Mouse (Mus musculus): Measurements from ENCODE around the gene Postn. TPM values are rescaled to one million over a fixed set of nuclear protein-coding genes. Genes with fewer than 3 reads are reported as not detected.
A peak's percentile ranks its signal among the peaks of the same experiment; 100 is the strongest.

The Postn gene
- total RNA-seq (2021): 1 to 10 TPM in 1 of 2 experiments, under 1 TPM in 1; 0.87 to 1.4 TPM
- long read RNA-seq: 0 reads

DNA sequence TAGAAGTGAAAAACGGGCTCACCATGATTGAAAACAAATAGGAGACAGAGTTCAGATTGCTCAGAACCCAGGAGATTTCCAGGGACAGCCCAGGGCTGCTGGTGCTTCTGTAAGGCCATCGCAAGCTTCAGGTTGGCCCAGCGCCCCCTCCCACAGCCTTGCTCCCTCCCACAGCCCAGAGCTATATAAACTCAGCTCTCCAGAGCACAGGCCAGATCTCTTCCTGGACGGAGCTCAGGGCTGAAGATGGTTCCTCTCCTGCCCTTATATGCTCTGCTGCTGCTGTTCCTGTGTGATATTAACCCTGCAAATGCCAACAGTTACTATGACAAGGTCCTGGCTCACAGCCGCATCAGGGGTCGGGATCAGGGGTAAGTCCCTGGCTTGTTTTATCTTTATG, at the start of gene Postn:
Postn (plus strand) TSS at position 213 of the 400 bp plus-strand sequence.
- DNase-seq (ENCODE audit: low spot score in 2 of 2): no peak

DNA sequence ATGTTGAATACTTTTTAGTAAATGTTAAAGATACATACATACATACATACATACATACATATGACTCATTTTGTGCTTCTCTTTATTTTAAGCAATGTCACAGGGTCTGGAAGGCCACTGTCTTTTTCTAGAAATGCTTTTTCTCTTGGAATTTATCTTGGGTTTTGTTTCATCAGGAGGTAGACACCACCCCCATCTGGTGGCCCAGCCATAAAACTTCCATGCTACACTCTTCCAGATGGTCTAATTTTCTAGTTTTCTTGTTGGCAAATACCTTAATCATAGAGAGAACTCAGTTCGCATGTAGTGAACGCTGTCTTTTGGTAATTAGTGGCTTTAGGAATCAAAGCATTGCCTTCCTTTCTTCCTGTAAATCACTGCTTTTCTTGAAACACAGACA, 46.9 kb upstream of the Postn start:
- peak in 1 of 2 experiments; percentile 31 for DNase-seq (ENCODE audit: low spot score in 2 of 2)

DNA sequence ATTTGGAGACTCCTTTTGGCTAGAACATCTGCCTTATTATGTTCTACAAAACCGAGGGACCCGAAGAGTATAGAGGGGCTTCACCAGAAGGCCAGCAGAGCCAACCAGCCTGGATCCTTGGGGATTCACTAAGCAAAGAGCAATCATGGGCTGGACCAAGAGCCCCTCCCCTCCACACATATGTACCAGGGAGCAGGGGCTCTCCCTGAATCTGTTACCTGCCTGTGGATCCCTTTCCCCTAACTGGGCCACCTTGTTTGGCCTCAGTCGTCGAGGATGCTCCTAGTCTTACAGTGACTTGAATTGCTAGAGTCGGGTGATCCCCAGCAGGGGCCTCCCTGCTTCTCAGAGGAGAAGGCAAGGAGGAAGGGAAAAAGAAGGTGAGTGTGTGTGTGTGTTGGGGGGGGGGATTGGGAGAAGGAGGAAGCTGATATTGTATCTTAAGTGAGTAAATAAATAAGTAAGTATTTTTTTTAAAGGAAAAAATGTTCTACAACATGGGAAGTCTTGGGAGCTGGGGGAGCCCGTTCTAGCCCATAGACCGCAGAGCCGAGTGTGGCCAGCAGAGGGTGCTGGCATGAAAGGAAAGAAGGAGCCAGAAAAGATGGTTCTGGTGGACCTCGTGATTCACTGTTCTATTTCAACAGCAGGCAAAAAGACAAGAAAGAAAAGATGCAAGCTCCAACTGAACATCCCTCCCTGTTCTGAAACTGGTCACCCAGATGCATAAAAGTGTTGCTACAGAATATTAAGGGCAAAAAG, 7.8 kb upstream of the Postn start:
- peak; percentile 61 to 80 for DNase-seq (ENCODE audit: low spot score in 2 of 2)

DNA sequence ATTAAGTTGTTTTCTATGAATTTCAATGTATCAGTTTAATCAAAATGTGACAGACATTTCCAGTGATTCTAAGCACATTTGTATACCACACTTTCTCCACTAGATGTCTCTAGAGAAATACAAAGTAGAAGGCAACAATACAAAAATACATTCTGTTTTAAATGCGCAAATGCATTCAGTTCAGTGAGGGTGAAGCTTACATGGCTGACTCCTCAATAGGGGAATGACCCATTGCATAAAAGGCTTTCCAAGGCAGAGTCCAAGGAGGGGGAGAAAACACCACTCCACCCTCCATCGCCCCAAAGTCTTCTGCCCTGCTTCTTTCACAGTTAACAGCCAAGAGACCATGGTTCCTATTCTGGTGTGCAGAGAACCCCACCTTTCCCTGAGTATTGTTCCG, 3.3 kb upstream of the Postn start:
- DNase-seq (ENCODE audit: low spot score in 2 of 2): peak in 1 of 2 experiments; percentile 19

DNA sequence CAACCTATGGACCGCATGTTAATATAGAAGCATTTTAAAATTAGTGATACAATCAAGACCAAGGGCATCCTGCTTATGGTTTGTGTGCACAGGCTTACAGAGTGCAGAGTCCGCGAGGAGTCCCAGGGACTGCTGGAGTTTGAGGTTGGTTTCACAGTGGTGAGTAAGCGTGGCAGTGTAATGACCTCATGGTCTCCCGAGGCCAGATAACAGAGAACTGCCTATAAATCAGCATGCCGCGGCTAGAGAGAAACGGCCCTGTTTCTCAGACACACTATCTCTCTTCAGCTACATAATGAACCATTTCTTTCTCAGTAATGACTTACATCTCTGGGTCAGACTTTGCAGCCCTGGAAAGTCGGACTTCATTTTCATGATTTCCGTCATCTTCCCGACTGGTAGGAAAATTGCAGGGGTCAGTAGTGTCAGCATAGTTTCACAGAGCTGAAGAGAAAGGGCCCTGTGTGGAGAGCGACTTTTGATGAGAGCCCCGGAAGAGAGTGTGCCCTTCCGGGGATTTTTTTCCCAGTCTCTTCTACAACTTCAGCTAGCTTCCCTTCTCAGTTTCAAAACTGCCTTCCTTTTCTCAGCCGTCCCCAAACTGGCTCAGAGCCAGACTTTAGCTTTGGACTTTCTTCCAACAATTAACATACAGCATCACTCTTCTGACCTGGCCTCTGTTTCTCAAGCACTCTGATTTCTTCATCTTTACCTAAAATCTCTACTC, 2.3 kb upstream of the Postn start:
- no peak for DNase-seq (ENCODE audit: low spot score in 2 of 2)

DNA sequence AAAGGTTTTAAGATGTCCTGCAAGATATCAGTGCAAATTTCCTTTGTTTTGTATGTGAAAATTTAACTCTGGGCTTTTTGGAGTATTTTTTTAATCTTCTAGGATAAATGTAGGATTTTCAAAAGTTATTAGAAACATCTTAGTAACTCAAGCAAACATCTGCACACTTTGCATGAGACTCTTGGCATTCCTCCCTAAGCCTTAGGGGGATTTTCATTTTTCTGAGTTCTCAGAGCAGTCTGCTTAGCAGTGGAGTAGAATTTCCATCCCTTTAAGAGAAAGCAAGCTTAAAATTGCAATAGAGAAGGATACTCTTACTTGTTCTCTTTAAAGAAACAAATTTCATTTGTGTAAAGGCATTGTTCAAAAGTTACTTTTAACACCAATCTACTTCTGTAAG, 747 bp downstream of the Postn start:
- DNase-seq (ENCODE audit: low spot score in 2 of 2): no peak

DNA sequence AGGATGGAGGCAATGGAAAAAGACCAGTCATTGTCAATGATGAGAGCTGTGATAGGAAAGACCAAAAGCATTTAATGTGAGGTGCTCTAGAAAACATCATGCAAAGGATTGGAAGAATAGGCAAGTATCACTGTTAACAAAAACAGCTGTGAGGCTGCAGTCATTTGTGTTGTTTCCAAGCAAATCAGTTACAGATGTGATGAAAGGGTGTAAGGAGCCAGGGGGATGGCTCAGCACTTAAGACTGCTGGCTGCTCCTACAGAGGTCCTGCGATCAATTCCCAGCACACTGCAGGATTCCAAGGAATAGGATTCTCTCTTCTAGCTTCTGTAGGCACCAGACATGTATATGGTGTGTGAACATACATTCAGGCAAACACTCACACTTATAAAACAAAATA, 10.1 kb downstream of the Postn start:
- no peak for DNase-seq (ENCODE audit: low spot score in 2 of 2)

DNA sequence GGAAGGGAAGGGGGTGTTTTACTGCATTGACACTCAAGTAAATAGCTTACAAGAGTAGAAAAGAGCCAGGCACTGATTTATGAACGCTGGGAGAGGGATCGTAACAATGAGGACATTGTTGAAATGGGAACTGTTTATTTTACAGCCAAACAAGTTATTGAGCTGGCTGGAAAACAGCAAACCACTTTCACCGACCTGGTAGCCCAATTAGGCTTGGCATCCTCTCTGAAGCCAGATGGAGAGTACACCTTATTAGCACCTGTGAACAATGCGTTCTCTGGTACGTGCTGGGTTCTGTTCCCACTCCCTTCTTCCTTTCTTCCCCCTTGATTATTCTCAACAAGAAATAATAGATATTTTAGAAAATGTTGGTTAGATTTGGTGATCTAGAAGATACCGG, 11.7 kb downstream of the Postn start:
- DNase-seq (ENCODE audit: low spot score in 2 of 2): no peak

DNA sequence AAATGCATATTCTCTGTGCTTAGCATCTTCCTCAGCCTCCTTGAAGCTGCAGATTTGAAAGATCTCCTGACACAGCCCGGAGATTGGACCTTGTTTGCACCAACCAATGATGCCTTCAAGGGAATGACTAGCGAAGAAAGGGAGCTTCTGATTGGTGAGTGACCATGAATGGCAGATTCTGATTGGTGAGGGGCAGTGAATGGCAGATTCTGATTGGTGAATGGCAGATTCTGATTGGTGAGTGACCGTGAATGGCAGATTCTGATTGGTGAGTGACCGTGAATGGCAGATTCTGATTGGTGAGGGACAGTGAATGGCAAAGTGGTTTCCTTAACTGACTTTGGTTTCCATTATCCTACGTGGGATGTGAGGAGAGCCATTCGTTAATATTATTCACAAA, 15.1 kb downstream of the Postn start:
- DNase-seq (ENCODE audit: low spot score in 2 of 2): no peak

DNA sequence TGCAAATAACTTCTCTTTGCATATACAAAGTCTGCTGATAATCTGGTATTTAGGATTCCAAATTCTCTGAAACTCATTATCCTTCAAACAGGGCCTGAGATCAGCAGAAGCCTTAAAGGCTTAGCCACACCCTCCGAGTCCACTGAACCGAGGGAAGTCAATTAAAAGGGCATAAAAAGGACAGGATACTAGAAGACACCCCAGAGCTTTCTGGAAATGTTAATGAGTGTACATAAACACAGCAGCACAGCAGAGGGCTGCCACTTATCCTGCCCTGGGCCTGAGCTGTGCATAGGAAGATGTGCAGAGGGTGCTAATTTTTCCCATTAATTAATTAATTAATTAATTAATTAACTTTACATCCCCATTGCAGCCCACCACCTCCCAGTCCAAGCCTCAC, 16.7 kb downstream of the Postn start:
- no peak for DNase-seq (ENCODE audit: low spot score in 2 of 2)

DNA sequence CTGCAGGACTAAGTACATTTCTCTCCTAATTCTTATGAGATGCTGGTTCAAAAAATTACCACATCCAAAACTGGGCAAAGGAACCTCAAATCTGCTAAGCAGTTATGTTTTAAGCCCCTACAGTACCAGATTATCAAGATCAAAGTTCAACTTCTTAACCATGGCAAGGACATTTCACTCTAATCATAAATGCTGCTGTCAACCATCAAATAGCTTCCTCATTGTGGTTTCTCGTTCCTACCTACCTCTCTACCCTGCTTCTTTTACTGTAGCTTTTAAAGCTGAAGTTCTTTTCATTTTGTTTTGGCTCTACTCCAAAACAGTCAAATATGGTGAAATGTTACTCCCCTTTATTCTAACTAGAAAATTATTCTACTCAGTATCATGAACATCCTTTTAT, 17.2 kb downstream of the Postn start:
- no peak for DNase-seq (ENCODE audit: low spot score in 2 of 2)

DNA sequence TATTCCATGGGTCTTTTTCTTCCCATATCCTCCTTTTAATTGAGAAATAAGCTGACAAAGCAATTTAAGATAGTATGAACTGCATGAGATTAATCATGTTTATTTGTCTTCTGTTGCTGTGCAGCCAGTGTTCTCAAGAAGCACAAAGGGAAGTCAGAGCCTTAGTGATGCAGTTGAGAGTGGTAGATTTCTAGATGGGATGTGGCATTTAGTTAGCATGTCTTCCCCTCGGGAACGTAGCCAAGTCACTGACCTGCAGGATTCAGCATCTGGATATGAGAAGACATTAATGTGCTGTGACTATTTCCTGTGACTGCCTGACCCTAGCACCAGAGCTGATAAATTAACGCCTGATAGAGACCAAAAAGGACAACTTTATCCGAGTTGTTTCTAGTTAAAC, 19.1 kb downstream of the Postn start:
- no peak for DNase-seq (ENCODE audit: low spot score in 2 of 2)

DNA sequence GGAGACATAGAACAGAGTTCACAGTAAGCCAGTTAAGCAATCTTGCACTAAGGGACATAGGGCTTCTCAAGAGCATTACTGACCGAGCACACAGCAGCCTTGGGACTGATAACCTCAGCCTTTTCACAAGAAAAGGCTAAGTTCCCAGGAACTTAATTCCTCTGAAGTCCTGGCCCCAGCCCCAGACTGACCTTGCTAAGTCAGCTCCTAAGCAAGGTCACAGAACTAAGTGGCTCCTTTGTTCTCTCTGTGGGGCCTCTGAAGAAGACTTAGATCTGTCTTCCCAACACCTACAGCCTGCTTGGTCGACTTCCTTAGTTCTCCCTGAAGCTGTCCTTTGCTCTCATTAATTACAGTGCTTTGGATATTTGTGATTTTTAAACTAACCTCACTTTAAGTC, 38.4 kb downstream of the Postn start:
- DNase-seq (ENCODE audit: low spot score in 2 of 2): no peak

DNA sequence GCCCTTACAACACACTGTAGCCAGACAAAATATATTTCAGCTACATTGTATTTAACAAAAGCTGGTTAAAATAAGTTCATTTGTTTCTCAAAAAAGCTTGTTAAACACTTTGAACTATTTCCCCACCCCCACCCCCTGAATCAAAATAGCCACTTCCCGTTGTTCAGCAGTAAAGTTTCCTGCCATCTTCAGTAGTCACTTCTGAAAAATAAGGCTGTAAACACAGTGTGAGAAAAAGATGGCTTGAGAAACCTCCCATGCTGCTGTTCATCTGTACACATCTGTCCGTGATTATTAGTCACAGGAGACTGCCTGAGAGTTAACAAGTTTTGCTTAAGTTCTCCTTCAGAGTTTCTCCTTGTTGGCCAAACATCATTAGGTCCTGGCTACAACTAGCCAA, 39.0 kb downstream of the Postn start:
- no peak for DNase-seq (ENCODE audit: low spot score in 2 of 2)

DNA sequence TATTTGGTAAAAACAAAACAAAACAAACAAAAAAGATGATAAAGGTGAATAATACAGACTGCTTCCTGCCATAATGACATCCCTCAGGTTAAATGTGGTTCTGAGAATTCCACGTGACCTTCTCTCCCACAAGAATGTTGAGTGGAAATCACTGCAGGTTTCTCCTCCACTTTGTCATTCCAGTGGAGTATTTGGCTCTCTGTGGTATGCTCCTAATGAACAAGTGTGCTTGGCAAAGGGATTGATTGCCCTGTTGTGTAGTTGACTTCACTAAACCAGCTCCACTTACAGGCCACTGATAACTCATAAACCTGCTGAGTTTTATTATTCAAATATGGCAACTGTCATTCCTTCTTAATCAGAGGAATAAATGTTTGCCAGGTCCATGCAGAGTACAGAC, 39.7 kb downstream of the Postn start:
- DNase-seq (ENCODE audit: low spot score in 2 of 2): no peak

DNA sequence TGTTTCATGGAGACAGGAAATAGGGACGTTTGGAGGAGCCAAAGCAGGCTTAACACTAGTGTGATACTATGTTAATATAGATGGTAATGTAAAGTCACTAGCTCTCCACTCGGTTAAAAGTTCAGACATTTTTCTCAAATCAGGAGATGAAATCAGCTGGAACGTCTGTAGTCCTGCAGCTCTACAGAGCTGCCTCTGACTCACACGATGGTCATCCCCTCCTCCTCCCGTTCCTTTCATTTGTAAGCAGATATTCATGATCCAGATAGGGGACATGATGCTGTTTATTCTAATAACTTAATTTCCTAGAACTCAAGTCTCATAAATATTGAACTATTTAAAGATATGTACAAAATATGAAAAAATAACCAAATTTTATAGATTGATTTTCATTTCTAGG, 40.8 kb downstream of the Postn start:
- DNase-seq (ENCODE audit: low spot score in 2 of 2): no peak

DNA sequence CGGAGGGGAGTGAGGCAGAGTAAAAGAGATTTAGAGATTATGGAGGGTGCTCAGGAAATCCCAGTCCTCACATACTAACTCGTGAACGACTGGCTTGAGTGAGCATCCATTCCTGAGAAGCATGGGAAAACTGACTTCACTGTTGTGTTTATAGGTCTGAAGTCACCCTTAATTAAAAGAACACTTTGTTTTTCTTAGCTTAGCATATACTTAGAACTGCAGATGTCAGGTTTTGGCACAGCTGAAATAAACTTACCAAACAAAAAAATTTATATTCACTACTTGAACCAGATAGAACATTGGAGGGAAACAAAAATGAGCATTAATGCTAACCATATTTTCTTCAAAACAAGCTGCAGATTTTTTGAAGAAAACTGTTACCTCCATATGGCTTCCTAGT, 42.9 kb downstream of the Postn start:
- DNase-seq (ENCODE audit: low spot score in 2 of 2): no peak

DNA sequence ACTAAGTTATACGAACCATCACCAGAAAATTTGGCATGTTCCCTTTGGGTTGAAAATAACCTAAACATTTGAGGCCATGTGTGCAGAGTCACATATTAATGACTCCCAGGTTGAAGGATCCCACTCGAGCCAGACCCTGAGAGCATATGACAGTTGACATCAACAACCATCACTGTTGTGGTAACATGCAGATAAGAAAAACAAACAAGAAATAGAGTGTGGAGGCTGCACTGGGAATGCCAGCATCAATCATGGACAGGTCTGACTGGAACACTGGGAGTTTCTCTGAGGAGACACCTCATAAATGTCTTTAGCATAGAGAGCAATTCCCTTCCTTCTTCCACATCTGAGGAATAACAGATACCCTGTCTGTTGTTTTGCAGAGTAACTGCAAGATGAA, 45.7 kb downstream of the Postn start:
- no peak for DNase-seq (ENCODE audit: low spot score in 2 of 2)

DNA sequence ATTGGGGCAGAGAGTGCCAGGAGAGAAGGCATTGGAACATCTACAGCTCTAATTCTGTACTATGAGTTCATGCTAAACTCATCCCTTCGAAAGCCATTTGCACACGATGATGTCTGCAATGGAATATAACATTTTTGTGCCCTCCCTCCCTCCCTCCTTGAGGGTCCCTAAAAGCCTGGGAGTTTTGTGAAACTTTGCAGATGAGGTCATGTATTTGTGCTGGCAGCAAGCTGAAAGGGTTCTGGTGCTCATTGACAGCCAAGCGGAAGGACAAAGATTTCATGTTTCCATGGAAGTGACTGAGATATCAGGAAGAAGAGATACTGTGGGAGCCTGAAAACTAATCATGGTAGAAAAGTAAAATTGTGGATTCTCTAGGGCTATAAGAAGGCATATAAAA, 50.1 kb downstream of the Postn start:
- no peak for DNase-seq (ENCODE audit: low spot score in 2 of 2)

DNA sequence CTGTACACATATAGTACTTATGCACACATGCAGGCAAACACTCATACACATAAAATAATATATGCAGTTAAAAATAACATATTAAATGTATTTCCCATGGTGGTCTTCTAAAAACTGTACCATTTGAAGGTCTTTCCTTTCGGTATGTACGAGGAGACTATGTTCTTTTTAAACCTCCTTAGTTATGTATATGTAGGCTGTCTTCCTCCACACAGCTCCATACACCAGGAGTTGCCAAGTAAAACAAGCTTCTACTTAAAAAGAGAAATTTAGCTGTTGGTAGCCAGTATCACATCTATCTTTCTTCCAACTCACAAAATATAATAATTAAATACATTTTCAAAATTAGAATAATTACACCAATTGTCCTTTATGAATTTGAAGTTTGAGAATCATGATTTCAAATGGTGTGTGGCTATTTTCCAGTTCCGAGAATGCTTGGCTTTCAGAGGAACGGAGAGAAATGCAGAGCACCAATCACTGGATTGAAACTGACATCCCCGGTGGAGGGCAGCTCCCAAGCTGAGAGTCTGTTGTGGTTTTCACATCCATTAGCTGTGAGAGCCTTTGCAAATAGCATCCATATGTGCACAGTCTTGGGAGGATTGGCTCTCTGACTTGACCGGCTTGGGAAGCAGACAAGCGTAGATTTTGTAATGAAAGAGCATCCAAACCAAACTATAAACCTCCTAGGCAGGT, 52.1 kb downstream of the Postn start:
- DNase-seq (ENCODE audit: low spot score in 2 of 2): no peak

DNA sequence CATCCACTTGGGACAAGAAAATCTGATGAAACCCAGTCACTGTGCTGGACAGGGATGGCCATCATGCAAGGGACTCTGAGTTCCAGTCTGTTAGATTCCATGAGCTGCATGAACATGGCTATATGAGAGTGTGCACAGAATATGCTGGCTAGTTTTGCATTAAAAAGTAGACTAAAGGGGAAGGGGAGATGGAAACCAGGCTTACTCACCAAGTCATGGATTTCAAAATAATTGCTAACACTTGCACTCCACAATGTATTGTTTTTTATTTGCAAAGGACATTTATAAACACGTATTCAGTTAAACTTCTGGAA, 52.6 kb downstream of the Postn start:
- no peak for DNase-seq (ENCODE audit: low spot score in 2 of 2)

DNA sequence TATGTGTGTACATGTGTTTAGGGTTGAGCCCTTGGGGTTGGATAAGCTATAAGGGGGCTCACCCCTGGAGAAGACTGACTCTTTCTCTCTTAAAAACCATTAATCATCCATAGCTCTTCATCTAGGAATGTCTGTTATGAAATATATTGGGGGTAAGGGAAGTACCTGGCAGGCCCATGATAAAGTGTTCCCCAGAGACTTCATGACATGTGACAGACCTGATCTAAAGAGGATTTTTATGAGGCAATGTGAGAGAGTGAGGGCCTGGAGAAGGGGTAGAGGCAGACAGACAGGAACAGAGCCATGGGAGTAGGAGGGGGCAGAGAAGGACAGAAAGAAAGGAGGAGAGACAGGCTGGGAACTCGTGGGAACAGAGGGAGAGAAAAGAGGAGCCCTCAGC, 53.5 kb downstream of the Postn start:
- no peak for DNase-seq (ENCODE audit: low spot score in 2 of 2)
